Mouse (Mus musculus) ES-Bruce4 (cell line): ENCODE measurements around the gene Zfp78.

ENCODE experiments used
- CTCF ChIP-seq: IDR thresholded peaks from one replicate; pipeline ENCODE4 v1.8.1; 2011; ENCODE audit warnings: low read depth, low read length
- EP300 ChIP-seq: IDR thresholded peaks from 2 replicates; pipeline ENCODE4 v1.6.1; 2011; ENCODE audit warnings: low read depth, low read length; ENCODE audit not compliant: insufficient read depth

- no peak for TF ChIP-seq EP300
- no peak for TF ChIP-seq CTCF
Observed at GRCm38 (mm10) chr7:6389449-6389848, 26.4 kb downstream of the Zfp78 start.
